Mouse (Mus musculus) urinary bladder, postnatal 10 days (tissue): Measurements from ENCODE around the gene Ing2.

ENCODE experiments used
- DNase-seq: peaks from one replicate; pipeline ENCODE4 v3.0.0; 2022; ENCODE audit warnings: low spot score

Ing2 gene

GRCm38 (mm10) chr8:47675786-47676185 lies 430 bp upstream of the Ing2 start:
- DNase-seq, result no peak

GRCm38 (mm10) chr8:47674140-47674776 lies 1.1 kb downstream of the Ing2 start:
- DNase-seq, result no peak

- peak; percentile 87 for DNase-seq
Observed at GRCm38 (mm10) chr8:47673317-47674139, 1.8 kb downstream of the Ing2 start.

DNA sequence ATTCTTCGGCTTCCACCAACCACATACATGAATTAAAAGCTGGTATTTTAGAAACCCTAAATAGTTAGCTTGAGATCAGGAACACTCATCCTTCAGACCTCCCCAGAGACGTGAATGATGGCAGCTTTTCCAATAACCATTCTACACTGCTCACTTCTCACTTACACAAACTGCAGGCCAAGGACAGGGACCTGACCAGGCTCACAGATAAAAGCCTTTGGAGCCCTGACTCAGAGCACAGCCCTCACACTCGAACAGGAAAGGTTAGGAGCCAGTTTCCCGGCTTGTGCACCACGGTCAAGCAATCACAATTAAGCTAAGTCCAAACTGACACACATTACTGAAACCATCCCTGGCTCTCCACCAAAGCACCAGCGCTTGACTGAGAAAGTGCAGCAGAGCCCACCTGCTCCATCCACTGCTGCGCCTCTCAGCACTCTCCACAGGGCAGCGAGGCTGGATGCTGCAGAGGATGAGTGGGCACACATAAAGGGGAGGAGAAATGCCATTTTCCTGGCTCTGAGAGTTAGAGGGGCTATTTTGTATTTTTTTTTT lies 11.0 kb downstream of the Ing2 start:
- no peak for DNase-seq

DNA sequence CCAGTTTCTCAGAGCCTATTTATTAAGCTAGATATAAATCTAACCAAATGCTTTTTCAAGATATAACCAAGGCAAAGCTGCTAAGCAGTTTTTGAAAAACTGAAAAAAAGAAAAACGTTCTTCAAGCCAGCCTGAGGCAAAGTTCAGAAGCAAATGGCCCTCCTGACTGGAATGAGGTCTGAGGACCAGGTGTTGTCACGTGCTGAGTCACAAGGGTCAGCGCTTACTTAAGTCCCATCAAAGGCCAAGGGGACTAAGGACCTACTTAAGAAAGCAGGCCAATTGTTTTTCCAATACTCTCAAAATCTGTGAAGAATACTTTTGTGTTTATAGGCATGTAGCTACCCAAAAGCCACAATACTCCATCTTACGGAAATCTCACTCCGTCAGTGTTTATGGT lies 12.2 kb downstream of the Ing2 start:
- DNase-seq, result no peak

DNA sequence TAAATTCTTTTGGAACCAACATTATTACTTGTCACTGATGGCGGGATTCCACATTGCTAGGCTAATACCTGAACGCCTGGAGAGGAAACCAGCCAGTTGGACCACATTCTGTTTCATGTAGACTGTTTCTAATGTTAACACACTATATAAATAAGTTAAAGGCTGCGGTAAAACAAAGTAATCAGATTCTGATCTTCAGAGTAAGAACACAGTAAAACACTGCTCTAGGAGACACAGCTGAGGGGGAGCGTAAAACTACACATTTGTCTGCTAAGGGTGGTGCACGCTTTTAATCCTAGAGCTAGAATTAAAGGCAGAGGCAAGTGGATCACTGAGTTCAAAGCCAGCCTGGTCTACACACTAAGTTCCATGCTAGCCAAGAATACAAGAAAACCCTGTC lies 12.6 kb downstream of the Ing2 start:
- no peak for DNase-seq

DNA sequence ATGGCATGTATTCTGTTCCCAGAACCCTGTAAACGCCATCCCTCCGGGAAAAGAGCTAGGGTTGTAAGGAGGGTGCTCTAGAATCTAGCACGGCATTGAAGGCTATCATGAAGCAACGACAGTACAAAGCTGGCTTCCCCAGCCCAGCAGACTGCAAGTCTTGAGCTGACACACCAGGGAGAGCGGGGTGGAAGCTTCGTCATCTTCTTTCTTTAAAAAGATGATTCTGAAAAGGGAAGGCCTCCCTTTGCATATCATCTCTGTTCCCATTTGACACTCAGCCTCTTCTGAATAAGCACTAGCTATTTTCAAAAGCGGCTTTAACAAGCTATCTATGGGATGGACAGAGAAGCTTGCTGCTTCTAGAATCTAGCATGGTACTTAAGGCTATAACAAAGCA lies 15.0 kb downstream of the Ing2 start:
- DNase-seq, result no peak

- no peak for DNase-seq
Observed at GRCm38 (mm10) chr8:47659463-47659862, 15.9 kb downstream of the Ing2 start.

DNA sequence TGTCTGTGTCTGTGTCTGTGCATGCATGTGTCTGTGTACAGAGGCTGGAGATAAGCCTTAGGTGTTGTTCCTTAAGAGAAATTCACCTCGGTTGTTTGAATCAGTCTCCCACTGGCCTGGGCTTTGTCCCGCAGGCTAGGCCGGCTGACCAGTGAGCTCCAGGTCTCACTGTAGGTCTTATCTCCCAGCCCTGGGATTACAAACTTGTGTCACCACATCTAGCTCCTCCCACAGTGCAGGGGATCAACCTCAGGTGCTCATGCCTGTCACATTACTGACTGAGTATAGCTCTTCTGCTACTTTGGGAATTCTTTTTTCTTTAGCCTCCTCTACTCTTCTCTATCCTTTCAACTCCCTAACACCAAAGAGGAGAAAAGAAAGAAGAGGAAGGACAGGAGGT lies 20.9 kb downstream of the Ing2 start:
- no peak for DNase-seq

- DNase-seq, result no peak
Observed at GRCm38 (mm10) chr8:47652737-47653076, 22.6 kb downstream of the Ing2 start.

- DNase-seq, result no peak
Observed at GRCm38 (mm10) chr8:47651913-47652736, 23.2 kb downstream of the Ing2 start.

DNA sequence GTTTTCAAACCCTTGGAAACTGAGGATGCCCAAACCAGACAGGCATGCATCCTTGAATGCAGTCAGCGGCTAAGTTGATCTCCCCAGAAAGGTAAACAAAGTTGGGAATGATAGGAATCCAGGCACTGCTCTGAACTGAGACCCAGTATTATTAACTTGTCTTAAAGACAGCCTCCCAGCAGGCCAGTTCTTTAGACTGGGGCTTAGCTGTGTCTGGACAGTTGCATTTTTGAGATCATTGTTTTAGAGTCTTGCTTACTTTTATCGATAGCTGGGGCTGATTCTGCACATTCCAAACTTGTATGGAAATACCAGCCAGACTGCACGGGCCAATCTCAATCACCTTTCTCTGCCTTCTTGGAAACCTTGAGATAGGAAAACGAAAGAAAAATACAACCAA lies 24.5 kb downstream of the Ing2 start:
- no peak for DNase-seq

- no peak for DNase-seq
Observed at GRCm38 (mm10) chr8:47649551-47649950, 25.8 kb downstream of the Ing2 start.

GRCm38 (mm10) chr8:47642514-47643064 lies 32.8 kb downstream of the Ing2 start:
- no peak for DNase-seq

DNA sequence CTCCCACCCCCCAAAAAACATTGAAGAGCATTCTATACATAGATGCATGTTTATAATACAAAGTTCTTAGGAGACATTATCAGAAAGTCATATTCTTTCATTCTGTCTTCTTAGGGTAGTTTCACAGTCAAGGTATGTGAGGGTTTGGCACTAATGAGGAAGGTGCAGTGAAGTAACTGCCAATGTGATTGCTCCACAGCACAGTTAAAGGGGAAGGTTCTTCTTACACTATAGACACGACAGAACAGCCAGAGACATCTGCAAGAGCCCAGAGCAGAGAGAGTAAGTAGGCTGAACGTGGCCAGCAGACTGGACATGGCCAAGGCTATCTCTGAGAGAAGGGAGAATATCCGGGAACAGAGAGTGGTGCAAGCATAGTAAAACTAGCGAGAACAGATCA lies 38.2 kb downstream of the Ing2 start:
- DNase-seq, result no peak

- no peak for DNase-seq
Observed at GRCm38 (mm10) chr8:47636032-47636431, 39.3 kb downstream of the Ing2 start.

DNA sequence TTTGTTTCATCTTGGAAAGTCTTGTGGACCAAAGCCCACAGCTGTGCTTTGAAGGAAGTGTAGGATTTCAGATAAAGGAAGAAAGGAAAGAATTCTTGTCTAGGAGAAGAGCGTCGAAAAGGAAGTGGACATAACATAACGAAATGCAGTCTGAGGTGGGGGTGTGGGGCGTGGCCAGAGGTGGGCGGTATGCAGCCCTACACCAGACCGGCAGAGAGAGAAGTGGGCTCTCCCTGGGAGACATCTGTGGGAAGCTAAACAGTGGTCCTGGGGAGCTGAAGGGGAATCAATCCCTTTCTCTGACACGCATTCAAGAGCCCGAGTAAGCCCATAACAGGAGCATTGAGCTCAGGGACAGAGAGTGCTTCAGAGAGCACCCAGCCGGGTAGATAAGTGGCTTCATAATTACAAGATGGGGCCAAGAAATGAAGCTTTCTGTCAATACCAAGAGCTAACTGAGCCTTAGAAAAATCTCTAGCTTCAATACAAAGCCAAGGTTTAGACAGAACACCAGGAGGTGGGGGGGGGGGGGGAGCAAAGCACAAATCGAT lies 40.5 kb downstream of the Ing2 start:
- no peak for DNase-seq

DNA sequence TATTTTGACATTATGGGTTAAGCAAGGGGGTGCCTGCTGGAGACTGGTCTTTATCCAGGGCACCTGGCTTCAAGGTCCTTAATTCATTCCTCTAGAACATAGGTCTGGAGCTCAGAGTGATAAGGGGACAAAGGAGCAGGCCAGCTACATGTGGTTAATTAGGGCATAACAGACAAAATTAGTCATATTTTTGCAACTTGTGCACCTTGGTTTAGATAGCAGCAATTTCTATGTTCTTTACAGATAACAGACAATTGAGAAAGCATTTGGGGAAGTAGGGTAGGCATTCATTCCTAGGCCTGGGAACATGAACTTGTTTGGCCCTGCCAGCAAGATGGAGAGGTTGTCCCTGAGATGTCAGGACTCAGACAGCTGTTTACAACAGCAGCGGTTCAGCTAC lies 54.2 kb downstream of the Ing2 start:
- no peak for DNase-seq
